Mouse (Mus musculus): Measurements from ENCODE around the gene Il11ra1.

DNA sequence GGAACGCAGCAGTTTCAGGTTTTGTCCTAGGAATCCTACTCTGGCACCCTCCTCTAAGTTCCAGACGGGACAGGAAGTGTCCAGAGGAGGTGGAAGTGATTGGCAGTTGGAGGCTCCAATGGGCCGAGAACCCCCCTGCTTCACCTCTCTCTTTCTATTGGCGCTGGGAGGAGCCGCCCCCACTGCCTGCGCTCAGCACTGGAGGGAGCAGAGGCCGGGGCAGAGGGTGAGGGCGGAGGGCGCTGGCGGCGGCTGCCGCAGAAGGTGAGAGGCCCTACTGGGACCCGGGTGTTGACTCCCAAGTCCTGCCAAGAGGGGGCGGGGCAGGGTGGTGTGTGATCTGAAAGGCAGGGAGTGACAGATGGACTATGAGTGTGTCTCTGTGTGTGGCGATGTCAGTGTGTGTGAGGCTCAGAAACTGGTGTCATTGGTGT, 60.5 kb downstream of the Il11ra1 start:
- TF ChIP-seq POLR2A (IDR thresholded peaks at IDR 0.05; ENCODE audit: borderline replicate concordance, insufficient read depth, low read length) (peak; percentile 53), CTCF (IDR thresholded peaks at IDR 0.05; ENCODE audit: borderline replicate concordance, insufficient read depth, low read depth, low read length) (no peak)
